Mouse (Mus musculus) left cerebral cortex, postnatal 14 days (tissue): ENCODE results near the gene Fnbp1. TPM values are rescaled to one million over a fixed set of nuclear protein-coding genes. Genes with fewer than 3 reads are reported as not detected.

Experiments
- DNase-seq, 2 experiments: peaks; one replicate each; pipeline ENCODE4 v3.0.0; 2021 to 2022; ENCODE audit warnings: low spot score in 2 of 2, mixed read lengths in 1 of 2
- intact Hi-C: fragments of 180-260 bp; cut with DNase I; formaldehyde crosslinking; loops from one replicate; pipeline ENCODE4 v1.15.1; 2025
- total RNA-seq, 2 experiments: library from RNA; stranded (reverse); gene quantifications; 2 replicates each; pipeline ENCODE4 v1.2.3; 2021

The Fnbp1 gene
- total RNA-seq, 2 experiments from 2014 or later: 73.0 to 74.2 TPM

DNA sequence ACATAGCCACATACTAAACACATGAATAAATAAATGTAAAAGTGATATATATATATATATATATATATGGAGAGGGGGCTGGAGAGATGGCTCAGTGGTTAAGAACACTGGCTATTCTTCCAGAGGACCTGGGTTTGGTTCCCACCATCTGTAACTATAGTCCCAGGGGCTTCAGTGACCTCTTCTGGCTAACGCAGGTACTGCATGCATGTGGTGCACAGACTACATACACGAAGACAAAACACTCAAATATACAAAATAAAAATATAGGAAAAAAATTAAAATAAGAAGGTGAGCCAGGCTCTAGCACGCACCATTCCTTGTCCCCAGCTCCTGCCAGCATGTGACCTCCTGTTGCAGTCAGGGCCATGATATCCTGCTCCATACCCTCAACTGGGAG lies 85.7 kb downstream of the Fnbp1 start:
- no peak for DNase-seq
- intact Hi-C loops: no loop called here

DNA sequence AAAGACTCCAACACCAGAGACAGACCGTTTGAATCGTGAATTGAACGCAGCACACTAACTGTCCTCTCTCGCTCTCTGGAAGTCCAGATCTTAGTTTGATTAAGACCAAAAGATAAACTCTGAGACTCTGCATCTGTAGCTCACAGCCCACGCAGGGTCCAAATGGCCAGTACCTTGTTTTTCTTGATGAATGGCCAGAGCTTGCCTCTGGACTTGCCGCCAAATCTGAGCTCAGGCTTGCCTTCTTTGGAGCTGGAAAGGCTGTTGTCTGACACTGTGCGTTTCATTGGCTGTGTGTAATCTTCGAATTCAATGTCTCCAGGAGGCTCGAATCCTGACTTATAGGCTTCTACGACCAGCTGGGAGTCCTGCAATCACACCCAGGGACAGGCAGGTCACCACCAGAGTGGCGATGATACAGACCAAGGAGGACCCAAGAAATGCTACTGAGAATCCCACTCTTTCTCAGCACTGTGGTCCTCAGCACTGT lies 87.9 kb downstream of the Fnbp1 start:
- intact Hi-C loops: no loop called here
- no peak for DNase-seq

DNA sequence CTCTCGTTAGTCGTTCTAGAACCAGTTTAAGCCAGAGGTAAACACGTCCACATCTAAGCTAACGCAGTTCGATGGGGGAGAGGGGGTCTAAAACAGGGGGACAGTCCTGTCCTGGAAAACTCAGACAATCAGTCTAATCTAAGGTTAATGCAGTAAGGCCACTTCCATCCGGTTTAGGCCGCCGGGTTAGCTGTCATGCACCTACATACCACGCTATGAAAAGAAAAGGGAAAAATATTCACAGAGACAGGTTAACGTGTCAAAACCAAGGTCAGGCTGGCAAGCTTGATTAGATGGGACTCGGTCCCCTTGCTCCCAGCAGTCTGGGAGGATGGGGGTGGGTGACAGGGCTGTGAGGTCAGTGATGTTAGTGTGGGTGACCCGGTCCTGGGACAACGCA lies 88.4 kb downstream of the Fnbp1 start:
- intact Hi-C loops: no loop called here
- DNase-seq: no peak

DNA sequence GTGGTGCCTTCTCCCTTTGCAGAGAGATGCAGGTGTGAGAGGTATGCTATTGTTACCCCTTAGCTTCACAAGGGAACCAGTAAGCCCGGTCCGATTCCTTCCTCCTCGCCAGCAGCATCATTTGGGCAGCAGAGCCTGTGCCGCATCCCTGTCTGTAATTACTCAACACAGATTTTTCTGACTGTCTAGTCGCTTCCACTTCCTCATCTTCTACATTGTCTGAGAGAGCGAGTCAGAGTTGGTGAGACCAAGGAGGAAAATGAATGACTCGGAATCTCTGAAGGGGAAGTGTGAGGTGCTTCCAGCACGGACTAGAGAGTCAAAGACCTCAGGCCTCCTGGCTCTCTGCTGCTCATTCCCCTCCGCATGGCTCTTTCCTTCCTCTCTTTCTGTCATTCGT lies 89.4 kb downstream of the Fnbp1 start:
- intact Hi-C loops: no loop called here
- no peak for DNase-seq

DNA sequence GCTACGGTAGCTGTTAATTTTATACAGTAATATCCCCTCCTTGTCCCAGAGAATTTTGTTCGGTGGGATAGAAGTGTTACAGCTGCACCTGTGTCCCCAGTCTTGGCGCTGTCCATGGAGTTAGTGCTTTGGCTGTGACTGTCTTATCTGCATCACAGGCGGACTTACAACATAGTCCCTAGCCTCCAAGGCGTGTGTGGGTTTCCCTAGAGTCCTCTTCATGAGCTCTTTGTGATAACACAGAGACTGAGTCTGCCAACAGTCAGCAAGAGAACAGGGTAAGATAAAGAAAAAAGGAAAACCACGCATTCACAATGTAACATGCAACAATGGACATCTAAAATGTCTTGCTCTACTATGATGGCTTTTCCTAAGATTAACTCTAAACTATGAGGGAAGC lies 93.8 kb downstream of the Fnbp1 start:
- no peak for DNase-seq
- intact Hi-C loops: no loop called here

DNA sequence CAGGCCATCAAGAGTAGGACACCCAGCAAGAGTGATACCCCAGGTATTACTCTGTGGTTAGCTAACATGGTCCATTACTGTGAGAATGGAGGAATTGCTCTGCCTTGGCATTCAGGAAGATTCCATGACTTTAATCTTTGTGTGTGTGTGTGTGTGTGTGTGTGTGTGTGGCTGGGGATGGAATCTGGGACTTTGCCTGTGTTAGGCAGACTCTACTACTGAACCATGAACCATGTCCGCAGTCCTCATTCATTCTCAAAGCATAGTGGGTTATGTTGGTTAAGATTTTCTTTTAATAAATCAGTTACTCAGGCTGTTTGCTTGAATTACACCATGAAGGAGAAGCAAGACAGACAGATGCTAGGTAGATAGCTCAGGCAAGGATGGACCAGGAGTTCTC lies 98.0 kb downstream of the Fnbp1 start:
- DNase-seq: no peak
- intact Hi-C loops: no loop called here

DNA sequence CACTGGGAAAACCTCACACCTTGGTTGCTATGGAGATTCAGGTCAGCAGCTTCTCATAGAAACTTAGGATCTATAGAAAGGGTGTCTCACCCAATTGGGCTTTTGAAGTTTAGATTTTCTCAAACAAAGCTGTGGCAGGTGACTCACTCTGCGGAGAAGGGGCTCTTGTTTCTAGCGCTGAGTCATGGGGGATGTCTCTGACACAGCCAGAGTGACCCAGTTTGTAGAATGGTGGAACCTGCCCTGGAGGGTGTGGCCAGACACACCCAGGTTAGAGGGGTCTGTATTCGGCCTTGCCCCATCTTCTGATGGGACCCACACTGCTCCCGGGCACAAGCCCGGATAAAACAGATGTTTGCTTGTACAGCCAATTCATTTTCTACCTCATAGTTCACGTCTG lies 98.9 kb downstream of the Fnbp1 start:
- intact Hi-C loops: no loop called here
- DNase-seq: no peak

DNA sequence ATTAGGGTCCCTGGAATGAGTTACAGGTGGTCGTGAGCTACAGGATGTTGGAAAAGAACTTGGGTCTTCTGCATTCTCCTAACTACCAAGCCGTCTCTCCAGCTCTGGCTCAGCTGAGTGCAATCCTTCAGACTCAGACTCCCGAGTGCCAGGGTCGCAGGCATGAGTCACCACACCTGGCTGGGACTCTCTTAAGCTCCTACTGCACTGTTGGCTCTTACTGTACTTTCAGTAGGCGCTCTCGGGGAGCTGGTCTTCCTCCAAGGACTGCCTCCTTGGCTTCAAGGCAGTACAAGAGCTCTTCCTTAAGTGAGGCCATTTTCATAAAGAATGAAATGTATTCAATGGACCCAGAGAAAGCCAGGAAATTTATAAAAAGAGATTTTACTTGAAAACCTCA lies 100.4 kb downstream of the Fnbp1 start:
- intact Hi-C loops: no loop called here
- no peak for DNase-seq

DNA sequence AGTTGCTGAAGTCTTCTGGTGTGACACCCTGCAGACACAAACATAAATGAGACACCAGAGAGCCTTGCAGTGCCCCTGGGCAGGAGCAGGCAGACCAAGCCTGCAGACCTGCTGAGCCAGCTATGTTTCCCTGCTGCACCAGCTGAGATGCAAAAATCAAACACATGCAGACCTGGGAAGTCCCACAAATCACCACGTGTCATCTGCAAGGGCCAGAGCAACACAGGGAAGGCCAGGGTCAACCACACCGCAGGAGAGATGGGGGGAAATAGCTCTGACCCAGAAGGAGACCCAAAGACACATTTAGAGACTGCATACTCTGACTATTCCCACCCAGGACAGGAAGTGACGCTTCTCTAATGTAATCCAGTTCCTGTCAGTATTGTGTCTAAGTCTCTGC lies 101.3 kb downstream of the Fnbp1 start:
- DNase-seq: no peak
- intact Hi-C loops: no loop called here

DNA sequence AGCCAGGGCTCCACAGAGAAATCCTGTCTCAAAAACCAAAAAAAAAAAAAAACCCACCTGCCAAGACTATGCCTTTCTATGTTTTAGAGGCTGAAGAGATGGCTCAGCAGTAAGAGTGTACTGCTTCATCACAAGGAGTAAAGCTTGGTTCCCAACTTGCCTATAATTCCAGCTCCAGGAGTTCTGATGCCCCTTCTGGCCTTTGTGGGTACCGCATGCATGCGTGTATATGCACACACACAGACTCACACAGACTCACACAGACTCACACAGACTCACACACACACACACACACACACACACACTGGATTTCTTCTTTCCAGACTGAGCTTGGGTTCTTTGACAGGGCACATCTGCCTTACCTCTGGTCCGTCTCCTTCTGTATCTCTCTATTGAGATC lies 101.8 kb downstream of the Fnbp1 start:
- intact Hi-C loops: no loop called here
- no peak for DNase-seq

DNA sequence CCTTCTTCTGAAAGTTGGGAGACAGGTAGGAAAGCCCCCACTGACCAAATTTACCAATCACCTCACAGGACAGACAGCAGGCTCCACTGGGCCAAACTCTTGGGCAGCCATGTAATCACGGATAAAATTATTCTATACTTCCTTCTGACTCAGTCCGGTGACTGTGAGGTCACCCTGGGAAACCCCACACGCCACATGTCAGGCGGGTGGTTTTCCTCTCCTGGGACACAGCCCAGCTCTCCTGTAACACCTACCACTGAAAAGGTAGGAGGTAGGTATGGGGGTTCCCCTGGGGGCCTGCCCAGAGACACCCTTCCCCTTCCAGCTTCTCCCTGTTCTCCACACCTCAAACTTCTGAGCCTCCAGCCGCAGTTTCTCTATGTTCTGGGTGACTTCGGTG lies 105.0 kb downstream of the Fnbp1 start:
- intact Hi-C loops: no loop called here
- no peak for DNase-seq

DNA sequence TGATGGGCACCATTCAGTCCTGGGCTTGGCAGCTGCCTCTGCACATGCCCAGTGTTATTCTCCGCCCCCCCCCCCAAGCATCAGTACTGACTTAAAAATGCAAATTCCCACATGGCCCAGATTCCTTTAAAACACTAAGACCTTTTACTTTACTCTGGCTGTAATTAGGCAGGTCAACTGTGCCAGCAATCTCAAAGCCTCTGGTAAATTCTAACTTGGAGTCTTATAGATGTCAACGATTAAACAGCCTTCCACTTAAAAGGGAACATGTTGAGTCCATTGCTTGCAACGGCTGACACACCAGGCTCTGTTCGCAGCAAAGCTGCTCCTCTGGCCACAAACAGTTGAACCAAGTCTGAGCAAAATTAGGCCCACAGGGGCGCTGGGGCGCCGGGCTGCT lies 109.8 kb downstream of the Fnbp1 start:
- intact Hi-C loops: no loop called here

DNA sequence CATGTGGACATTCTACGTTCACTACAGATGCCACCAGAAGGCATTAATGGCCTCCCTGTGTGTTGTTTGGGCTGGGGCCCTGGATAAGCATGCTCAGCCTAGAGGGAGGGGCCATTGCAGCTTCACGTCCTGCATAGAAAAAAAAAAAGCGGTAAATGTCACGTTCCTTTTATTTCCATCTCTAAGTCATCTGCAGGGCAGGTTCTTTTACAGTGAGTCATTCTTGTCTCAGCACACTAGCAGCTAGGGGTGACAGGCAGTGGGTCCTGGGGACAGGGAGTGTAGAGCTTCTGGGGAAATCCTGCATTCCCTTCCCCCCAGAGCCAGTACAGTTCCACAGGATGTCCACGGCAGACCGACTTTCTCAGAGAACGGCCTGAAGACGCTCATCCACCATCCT lies 115.2 kb downstream of the Fnbp1 start:
- DNase-seq: no peak
- intact Hi-C loops: no loop called here

More for the DNA sequence above, 109.8 kb downstream of the Fnbp1 start:
- no peak for DNase-seq

DNA sequence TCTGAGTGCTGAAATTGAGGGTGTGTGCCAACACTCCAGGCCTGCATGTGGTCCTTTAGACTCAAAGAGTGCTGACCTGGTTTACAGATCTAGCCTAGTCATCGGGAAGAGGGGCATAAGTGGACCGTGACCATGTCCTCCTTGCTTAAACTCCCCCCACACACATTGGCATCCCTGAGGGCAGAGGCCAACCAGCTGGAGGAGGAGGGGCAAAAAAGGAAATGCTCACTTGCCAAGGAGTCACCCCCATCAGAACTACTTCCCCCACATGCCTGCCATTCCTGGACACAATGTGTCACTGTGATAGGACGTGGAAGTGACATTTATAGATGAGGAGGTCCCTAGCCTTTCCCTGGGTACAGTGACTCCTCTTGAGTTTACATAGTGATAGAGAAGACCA lies 116.3 kb downstream of the Fnbp1 start:
- intact Hi-C loops: no loop called here
- DNase-seq: no peak

DNA sequence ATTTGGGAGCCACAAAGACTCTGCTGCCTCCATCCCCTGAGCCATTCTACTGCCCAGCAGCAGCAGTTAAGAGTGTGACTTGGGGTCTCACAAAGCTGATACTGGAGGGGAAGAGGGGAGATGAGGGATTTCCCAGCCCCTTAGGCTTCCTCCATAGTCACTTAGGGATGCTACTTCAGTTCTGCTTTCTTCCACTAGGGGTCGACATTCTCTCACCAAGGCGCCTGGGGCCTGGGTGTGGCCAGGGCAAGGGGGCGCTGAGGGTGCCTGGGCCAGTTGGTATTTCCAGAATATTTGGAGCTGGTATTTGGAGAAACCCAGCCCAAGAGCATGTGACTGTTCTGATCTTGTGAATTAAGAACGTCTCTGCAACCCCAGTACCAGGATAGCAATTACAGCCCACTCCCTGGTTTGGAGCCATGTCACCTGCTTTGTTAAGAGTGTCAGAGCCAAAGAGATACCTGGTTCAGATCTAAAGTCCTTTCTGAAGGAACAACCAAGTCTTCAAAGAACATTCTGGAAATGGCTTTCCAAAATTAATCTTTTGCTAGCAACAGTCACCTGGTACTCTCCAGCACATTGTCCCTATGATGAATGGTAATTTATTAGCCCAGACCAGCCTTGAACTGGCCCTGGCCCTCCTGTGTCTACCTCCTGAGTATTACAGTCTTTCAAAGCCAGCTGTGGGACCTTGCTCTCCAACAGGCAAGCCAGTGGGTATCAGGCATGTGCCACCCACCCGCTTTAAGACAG lies 117.0 kb downstream of the Fnbp1 start:
- peak; percentile 72 to 76 for DNase-seq
- intact Hi-C loops: loop anchor here (5.0 kb wide), 1 partner anchor 118 kb away; the partner anchor contains the start of gene Fnbp1

DNA sequence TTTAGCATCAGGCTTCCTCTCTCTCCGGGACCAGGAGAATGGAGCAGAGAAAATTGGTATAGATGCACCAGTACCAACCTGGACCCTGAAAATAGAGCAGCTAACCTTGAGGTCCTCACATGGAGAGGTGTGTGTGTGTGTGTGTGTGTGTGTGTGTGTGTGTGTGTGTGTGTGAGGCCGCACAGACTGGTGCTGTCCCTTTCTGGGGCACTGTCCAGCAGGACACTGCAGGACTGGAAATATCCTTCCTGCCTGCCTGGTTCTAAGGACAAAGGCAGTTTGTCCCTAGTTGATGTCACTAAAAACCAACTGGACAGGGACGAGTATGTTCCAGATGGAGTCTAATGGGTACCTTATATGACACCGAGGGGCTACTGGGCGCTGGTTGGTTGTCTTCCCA lies 117.9 kb downstream of the Fnbp1 start:
- intact Hi-C loops: loop anchor here (5.0 kb wide), 1 partner anchor 118 kb away; the partner anchor contains the start of gene Fnbp1

DNA sequence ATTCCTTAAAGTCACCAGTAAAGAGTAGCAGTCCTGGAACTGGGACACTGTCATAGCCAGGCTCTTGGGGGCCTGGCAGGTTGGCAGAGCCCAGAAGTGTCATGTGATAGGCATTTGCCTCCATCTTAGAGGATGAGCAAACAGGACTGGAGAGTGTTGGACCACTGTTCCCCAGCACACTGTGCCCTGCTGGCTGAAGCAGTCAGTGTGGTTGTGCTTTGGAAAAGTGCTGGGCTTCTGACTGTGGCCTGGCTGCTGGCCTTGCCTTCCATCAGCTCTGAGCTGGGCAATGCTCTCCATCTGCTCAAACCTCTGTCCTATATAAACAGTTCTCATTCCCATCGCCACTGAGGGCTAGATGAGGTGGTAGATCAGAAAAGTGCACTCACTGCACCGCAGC lies 121.6 kb downstream of the Fnbp1 start:
- no peak for DNase-seq
- intact Hi-C loops: loop anchor here (5.0 kb wide), 1 partner anchor 122 kb away; the partner anchor contains the start of gene Fnbp1

More for the DNA sequence above, 117.9 kb downstream of the Fnbp1 start:
- no peak for DNase-seq

DNA sequence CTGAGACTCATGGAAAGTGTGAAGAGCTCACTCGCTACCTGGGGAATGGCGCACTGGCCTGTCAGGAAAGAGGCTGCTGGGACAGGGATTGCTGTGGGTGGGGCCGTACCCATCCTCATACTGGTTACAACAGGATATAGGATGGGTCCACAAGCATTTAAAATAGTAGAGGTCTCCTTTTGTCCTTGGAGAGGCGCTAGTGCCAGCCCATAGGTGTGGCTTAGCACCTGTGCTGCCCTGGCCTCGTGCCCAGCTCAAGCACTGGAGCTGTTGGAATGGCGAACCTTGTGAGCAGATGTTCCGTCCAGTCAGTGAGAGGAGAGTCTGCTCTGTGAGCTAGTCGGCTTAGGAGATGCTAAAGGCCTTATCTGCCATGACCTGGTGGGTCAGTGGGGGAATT lies 122.8 kb downstream of the Fnbp1 start:
- intact Hi-C loops: no loop called here

DNA sequence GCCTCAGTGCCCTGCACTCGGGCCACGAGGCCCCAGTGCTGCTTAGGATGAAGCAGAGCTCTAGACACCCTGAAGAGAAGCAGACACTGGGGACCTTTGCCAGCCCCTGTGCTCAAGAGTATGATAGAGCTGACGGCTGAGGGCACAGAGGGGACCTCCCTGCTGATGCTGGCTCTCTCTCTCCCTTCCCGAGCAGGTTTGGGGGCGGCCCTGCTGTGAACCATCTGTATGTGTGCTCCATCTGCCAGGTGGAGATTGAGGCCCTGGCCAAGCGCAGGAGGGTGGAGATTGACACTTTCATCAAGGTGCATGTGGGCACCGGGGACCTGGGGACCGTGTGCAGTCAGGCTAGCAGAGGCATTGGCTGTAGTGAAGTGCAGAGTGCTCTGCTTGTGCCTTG lies 123.3 kb downstream of the Fnbp1 start:
- DNase-seq: no peak
- intact Hi-C loops: no loop called here

More for the DNA sequence above, 122.8 kb downstream of the Fnbp1 start:
- no peak for DNase-seq

DNA sequence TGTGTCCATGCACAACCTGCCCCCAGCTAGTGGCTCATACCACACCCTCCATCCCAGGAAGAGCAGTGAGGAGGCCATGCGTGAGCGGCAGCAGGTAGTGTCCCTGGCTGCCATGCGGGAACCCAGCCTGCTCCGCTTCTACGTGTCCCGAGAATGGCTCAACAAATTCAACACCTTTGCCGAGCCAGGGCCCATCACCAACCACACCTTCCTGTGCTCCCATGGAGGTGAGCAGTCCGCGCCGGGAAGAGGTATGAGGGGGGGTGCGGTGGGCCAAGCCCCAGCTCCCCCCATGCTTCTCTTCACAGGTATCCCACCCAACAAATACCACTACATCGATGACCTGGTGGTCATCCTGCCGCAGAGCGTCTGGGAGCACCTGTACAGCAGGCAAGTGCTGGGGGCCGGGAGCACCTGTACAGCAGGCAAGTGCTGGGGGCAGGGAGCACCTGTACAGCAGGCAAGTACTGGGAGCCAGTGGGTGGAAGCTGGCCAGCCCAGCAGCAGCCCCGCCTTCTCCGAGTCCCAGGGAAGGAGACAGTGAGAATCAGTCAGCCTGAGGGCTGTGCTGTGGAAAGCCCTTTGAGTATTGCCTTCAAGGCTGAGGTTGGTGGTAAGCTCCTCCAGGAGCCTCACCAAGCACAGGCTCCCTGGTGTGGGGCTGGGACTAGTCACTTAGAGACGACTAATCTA lies 124.0 kb downstream of the Fnbp1 start:
- intact Hi-C loops: no loop called here
- DNase-seq: no peak
